Mouse (Mus musculus): ENCODE measurements around the gene Efcab6.

- no peak for TF ChIP-seq POLR2A (IDR thresholded peaks at IDR 0.05; ENCODE audit: low read depth, low read length)
- TF ChIP-seq CTCF (IDR thresholded peaks at IDR 0.05; ENCODE audit: borderline replicate concordance, insufficient read depth, low read length) = no peak
Observed at GRCm38 (mm10) chr15:83949729-83950491, 115.3 kb downstream of the Efcab6 start.

Measured in embryonic fibroblast, embryonic 13.5 days (primary cell).